Mouse (Mus musculus) intestine, postnatal 0 days (tissue): ENCODE measurements around the gene Pamr1. TPM values are rescaled to one million over a fixed set of nuclear protein-coding genes. Genes with fewer than 3 reads are reported as not detected.

ENCODE experiments used
- ATAC-seq: fragments of 200-750 bp; cut with Nextera tagmentation; 2 replicates; pipeline ENCODE4 v1.8.0; 2017; ENCODE audit warnings: mild to moderate bottlenecking, moderate TSS enrichment, moderate library complexity
- H3K27ac ChIP-seq: fragments of 300-500 bp; sonication (generic); 2 replicates; pipeline ENCODE4 v1.5.1; 2014; ENCODE audit warnings: mild to moderate bottlenecking, low read depth, low read length, moderate library complexity
- H3K27me3 ChIP-seq: fragments of 300-500 bp; sonication (generic); replicated peaks from 2 replicates; pipeline ENCODE4 v1.6.1; 2014; ENCODE audit warnings: low read length, mixed read lengths; ENCODE audit not compliant: control insufficient read depth, insufficient read depth
- H3K36me3 ChIP-seq: fragments of 300-500 bp; sonication (generic); 2 replicates; pipeline ENCODE4 v1.6.1; 2014; ENCODE audit warnings: mild to moderate bottlenecking, moderate library complexity; ENCODE audit not compliant: control insufficient read depth, insufficient read depth
- H3K4me1 ChIP-seq: fragments of 300-500 bp; sonication (generic); replicated peaks from 2 replicates; pipeline ENCODE4 v1.6.1; 2014; ENCODE audit warnings: antibody characterized with exemption, low read length, mixed read lengths; ENCODE audit not compliant: control insufficient read depth, insufficient read depth
- H3K4me2 ChIP-seq: fragments of 300-500 bp; sonication (generic); replicated peaks from 2 replicates; pipeline ENCODE4 v1.6.1; 2014; ENCODE audit warnings: low read depth, mild to moderate bottlenecking, moderate library complexity
- H3K4me3 ChIP-seq: fragments of 300-500 bp; sonication (generic); 2 replicates; pipeline ENCODE4 v1.5.1; 2014; ENCODE audit warnings: low read depth, low read length
- H3K9ac ChIP-seq: fragments of 300-500 bp; sonication (generic); 2 replicates; pipeline ENCODE4 v1.6.1; 2014; ENCODE audit warnings: mild to moderate bottlenecking, low read depth, low read length
- H3K9me3 ChIP-seq: fragments of 300-500 bp; sonication (generic); 2 replicates; pipeline ENCODE4 v1.6.1; 2016; ENCODE audit warnings: mixed run types; ENCODE audit not compliant: control insufficient read depth
- CTCF ChIP-seq: sonication (generic); IDR thresholded peaks from 2 replicates; pipeline ENCODE4 v1.5.1; 2016; ENCODE audit warnings: low read depth, mild to moderate bottlenecking, control low read depth, antibody characterized with exemption, moderate library complexity
- WGBS: fragments of 180-500 bp; shearing (Covaris S2); extraction: QIAGEN DNeasy Blood & Tissue Kit; methylation state at CpG from one replicate; pipeline ENCODE4 v1.1.7; 2014; 5-methylcytosine and 5-hydroxymethylcytosine counted together
- polyA plus RNA-seq: library from polyadenylated mRNA; unstranded; fragments of >200 nt; fragmentation: Nextera tagmentation; extraction: Ambion mirVana; gene quantifications from 2 replicates; pipeline ENCODE4 v1.2.1, GENCODE M21; 2015

Gene Pamr1
- polyA plus RNA-seq: 19.0 and 21.5 TPM in 2 replicates

- Histone ChIP-seq H3K9ac (peak within 1 kb of the TSS; percentile 23; the same call in 1 of the 2 replicates), H3K4me3 (peak within 1 kb of the TSS; percentile 40), H3K27ac (no peak within 1 kb of the TSS), H3K4me1 (peaks cover 10% of the 10 kb centered on the region; the same call in 1 of the 2 replicates), H3K4me2 (peak within 1 kb of the TSS; percentile 59), H3K9me3 (no peaks in the 10 kb centered on the region), H3K27me3 (no peaks in the 10 kb centered on the region), H3K36me3 (no peaks in the 10 kb centered on the region)
- TF ChIP-seq CTCF: no peak
- 4% methylated on average over 26 of the region's 26 CpGs for WGBS
- ATAC-seq: 0 out of 2 replicates have a peak, but pooled peaks have one; percentile 49
Measured at GRCm38 (mm10) chr2:102549611-102550266, at the start of gene Pamr1. Gene Pamr1, plus strand, starts transcription at chr2:102550012.

GRCm38 (mm10) chr2:102507633-102508032 lies 42.2 kb upstream of the Pamr1 start:
- H3K9ac ChIP-seq: no peak overlapping the region
- no peaks in the 10 kb centered on the region for H3K36me3 ChIP-seq
- H3K4me2 ChIP-seq: no peak overlapping the region
- no peak for TF ChIP-seq CTCF
- no peaks in the 10 kb centered on the region for H3K27me3 ChIP-seq
- no peak overlapping the region for H3K4me3 ChIP-seq
- WGBS: 15% methylated on average over 4 of the region's 4 CpGs
- no peak for ATAC-seq
- no peak overlapping the region for H3K27ac ChIP-seq
- H3K4me1 ChIP-seq: no peaks in the 10 kb centered on the region
- H3K9me3 ChIP-seq: no peaks in the 10 kb centered on the region

DNA sequence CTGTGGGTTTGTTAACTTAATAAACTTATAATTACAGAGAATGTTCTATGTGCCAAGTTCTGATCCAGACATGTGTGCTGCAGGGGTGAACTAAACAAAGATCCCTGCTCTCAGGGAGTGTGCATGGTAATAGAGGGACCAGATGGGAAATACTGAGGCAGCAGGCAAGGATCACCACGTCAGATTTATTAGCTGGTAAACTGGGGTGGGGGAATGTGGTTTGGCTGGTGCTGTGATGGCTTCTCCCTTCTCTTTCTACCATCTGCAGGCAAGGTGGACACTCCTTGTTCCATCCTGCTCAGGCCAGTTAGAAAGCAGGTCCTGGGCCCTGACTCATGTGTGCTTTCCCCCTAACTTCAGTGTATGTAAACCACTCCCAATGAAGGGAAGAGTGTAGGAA lies 41.7 kb upstream of the Pamr1 start:
- no peak overlapping the region for H3K27ac ChIP-seq
- no peak overlapping the region for H3K4me2 ChIP-seq
- TF ChIP-seq CTCF: no peak
- H3K9ac ChIP-seq: no peak overlapping the region
- 35% methylated on average over 1 of the region's 1 CpGs for WGBS
- no peaks in the 10 kb centered on the region for H3K36me3 ChIP-seq
- H3K4me1 ChIP-seq: no peaks in the 10 kb centered on the region
- no peaks in the 10 kb centered on the region for H3K9me3 ChIP-seq
- no peak overlapping the region for H3K4me3 ChIP-seq
- no peaks in the 10 kb centered on the region for H3K27me3 ChIP-seq
- ATAC-seq: no peak

- H3K4me2 ChIP-seq: no peak overlapping the region
- H3K36me3 ChIP-seq: no peaks in the 10 kb centered on the region
- no peak for ATAC-seq
Measured at GRCm38 (mm10) chr2:102519956-102520355, 29.9 kb upstream of the Pamr1 start.

GRCm38 (mm10) chr2:102527563-102527962 lies 22.2 kb upstream of the Pamr1 start:
- WGBS: 88% methylated on average over 4 of the region's 4 CpGs
- no peak for TF ChIP-seq CTCF
- H3K27ac ChIP-seq: no peak overlapping the region
- no peak for ATAC-seq
- H3K27me3 ChIP-seq: no peaks in the 10 kb centered on the region
- H3K4me1 ChIP-seq: no peaks in the 10 kb centered on the region
- no peak overlapping the region for H3K4me3 ChIP-seq
- H3K9ac ChIP-seq: no peak overlapping the region
- H3K36me3 ChIP-seq: no peaks in the 10 kb centered on the region
- H3K4me2 ChIP-seq: no peak overlapping the region
- H3K9me3 ChIP-seq: no peaks in the 10 kb centered on the region

More at GRCm38 (mm10) chr2:102519956-102520355, 29.9 kb upstream of the Pamr1 start:
- no peaks in the 10 kb centered on the region for H3K9me3 ChIP-seq
- H3K4me3 ChIP-seq: no peak overlapping the region
- no peak for TF ChIP-seq CTCF
- H3K9ac ChIP-seq: no peak overlapping the region
- no peaks in the 10 kb centered on the region for H3K4me1 ChIP-seq
- no peak overlapping the region for H3K27ac ChIP-seq
- H3K27me3 ChIP-seq: no peaks in the 10 kb centered on the region

DNA sequence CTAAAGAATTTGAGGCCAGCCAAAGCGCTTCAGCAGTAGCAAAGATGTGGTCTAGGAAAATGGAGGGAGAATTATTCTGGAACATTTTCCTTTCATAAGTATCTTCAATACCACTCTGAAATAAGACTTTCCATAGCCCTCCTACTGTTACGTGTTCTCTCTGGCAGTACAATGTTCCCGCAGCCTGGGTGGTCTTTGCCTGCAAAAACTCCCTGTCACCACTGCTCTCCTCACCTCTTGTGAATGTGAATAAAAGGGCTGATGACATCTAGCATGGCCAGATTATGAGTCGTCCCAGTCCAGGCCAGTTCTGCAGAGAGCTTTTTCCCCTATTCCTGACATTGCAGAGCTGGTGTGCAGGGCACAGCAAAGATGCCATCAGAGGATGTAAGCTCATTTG lies 16.4 kb upstream of the Pamr1 start:
- WGBS: 68% methylated on average over 4 of the region's 4 CpGs
- Histone ChIP-seq H3K4me2 (no peak overlapping the region), H3K27ac (no peak overlapping the region), H3K4me3 (no peak overlapping the region), H3K9ac (no peak overlapping the region), H3K4me1 (no peaks in the 10 kb centered on the region), H3K9me3 (no peaks in the 10 kb centered on the region), H3K27me3 (no peaks in the 10 kb centered on the region), H3K36me3 (no peaks in the 10 kb centered on the region)
- TF ChIP-seq CTCF: no peak
- no peak for ATAC-seq
